Mouse (Mus musculus) left cerebral cortex, postnatal 14 days (tissue): ENCODE measurements around the gene Panx3. TPM values are rescaled to one million over a fixed set of nuclear protein-coding genes. Genes with fewer than 3 reads are reported as not detected.
A peak's percentile ranks its signal among the peaks of the same experiment; 100 is the strongest.

ENCODE experiments used
- DNase-seq, 2 experiments: peaks; one replicate each; pipeline ENCODE4 v3.0.0; 2021 to 2022; ENCODE audit warnings: low spot score in 2 of 2, mixed read lengths in 1 of 2
- intact Hi-C: fragments of 180-260 bp; cut with DNase I; formaldehyde crosslinking; loops from one replicate; pipeline ENCODE4 v1.15.1; 2025
- total RNA-seq, 2 experiments: library from RNA; stranded (reverse); gene quantifications; 2 replicates each; pipeline ENCODE4 v1.2.3; 2021

Gene Panx3
- total RNA-seq, 2 experiments from 2014 or later: not detected

DNA sequence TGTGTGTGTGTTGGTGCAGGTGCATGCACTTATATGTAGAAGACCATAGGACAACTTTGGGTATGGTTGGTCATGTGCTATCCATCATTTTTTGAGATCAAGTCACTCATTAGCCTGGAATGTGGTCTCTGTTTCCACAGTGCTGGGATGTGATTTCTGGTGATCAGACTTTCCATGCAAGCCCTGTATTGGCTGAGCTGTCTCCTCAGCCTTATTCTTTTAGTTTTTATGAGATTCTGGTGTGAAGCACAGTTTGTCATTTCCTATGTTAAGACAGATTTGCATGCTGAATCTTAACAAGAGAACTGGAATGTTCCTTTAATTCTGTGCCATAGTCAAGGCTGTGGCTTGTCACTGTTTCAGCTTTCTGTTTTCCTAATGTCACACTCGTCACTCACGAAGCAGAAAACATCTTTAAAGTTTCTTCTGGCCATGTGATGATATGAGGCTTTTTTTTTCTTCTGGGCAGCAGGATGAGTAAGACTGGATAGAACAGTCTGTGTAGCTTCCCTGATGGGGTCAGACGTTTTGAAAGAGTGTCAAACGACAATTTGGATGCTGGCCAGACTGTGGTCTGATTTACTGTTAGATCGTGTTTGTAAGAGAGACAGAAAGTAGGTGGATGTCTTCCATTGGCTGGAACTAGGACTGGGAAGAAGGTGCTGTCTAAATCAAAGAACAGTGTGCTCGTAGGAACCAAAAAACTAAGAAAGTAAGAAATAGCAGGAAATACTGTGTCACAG, 32.1 kb downstream of the Panx3 start:
- intact Hi-C loops: no loop called here
- DNase-seq: no peak

DNA sequence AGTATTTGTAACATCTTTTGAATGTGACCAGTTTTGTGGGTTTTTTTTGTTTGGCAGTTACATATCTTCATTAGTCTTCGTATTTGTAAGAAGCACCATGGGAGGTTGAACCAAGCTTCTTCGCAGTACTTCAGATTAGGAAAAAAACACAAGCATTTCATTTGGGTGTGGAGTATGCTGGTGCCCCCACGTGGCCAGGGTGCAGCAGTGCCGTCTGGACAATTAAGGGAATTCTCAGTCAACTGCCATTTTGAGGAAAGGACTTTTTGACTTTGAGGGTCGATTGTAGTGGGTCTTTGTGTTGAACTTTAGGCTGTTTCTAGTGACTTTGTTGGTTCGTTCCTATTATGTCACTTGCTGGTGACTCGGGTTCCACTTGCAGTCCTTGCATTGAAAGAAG, 32.7 kb downstream of the Panx3 start:
- peak; percentile 59 to 78 for DNase-seq
- intact Hi-C loops: no loop called here

DNA sequence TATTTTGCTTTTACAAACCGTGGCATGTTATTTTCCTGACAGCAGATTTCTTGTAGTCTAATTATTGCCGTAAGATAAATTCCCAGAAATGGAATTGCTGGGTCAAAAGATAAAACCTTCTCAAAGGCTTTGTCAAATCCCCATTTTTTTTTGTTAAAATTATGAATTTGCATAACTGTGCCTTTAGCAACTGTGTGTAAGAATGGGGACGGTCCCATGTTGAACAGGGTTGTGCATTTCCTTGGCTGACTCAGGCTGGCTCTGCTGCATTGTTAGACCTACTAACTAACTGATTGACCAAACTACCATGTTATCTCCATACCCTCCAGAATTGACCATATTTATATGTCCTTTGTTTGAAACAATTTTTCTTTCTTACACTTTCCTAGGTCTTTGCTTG, 34.8 kb downstream of the Panx3 start:
- intact Hi-C loops: no loop called here
- no peak for DNase-seq

DNA sequence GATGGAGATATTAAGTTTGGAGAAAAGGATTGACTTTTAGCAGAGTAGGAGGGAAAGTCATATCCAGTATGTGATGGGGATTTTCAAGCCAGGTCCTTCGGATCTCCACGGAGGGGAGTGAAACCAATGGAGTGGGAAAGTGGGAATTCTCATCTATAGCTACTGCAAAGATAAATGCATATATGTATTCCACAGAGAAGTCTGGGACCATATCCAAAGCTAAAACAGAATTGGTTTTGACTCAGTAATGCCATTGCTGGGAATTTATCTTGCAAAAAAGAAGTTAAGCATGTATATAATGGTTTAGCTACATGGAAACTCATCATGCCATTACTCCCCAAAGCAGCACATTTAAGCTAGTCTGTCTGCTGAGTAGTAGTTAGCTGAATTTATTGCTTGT, 36.7 kb downstream of the Panx3 start:
- DNase-seq: no peak
- intact Hi-C loops: no loop called here

DNA sequence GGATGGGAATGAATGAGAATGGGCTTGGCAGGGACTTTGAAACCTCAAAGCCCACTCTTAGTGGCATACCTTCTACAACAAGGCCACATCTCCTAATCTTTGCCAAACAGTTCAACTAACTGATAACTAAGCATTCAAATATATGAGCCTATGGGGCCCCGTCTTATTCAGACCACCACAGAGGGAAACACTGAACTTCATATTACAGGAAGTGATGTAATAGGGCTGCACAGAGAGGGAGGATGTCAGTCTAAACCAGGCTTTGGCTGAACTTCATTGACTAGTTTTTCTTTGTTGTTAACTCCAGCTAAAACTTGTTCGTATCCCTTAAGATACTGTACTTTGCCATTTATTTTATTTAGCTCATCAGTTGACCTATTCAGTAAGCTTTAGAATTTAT, 39.1 kb downstream of the Panx3 start:
- intact Hi-C loops: no loop called here

DNA sequence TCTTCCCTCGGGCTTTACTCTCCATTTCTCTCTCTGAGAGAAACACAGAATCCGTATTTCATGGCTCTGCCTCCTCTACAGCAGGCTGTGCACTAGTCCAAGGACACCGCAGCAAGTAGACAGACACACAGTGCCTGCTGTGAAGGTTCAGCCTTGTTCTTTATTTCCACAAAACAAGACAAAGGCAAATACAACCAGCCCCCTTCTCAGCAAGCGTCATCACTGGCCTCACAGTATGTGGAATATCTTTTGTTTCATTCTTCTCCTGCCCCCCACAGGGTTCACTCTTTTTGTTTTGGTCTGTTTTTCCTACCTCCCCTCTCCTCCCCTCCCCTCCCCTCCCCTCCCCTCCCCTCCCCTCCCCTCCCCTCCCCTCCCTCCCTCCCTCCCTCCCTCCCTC, 40.5 kb downstream of the Panx3 start:
- DNase-seq: no peak
- intact Hi-C loops: no loop called here

More for the DNA sequence above, 39.1 kb downstream of the Panx3 start:
- DNase-seq: no peak

DNA sequence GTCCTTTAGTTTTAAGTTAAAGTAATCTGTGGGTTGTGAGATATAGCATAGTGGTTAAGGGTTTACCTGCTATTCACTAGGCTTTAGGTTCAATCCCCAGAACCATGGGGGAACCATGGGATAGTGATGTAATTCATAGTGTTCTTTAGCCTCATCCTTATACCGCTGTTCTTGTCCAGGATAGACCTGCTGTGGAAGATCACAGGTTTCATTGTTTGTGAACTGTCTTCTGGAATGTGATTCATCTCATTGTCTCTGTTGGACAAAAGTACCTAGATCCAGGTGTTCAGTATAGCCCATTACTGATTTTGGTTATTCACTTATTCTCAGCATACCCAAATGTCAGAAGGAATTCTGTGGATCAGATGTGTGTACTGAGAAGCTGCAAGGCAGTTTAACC, 41.8 kb downstream of the Panx3 start:
- DNase-seq: no peak
- intact Hi-C loops: no loop called here

DNA sequence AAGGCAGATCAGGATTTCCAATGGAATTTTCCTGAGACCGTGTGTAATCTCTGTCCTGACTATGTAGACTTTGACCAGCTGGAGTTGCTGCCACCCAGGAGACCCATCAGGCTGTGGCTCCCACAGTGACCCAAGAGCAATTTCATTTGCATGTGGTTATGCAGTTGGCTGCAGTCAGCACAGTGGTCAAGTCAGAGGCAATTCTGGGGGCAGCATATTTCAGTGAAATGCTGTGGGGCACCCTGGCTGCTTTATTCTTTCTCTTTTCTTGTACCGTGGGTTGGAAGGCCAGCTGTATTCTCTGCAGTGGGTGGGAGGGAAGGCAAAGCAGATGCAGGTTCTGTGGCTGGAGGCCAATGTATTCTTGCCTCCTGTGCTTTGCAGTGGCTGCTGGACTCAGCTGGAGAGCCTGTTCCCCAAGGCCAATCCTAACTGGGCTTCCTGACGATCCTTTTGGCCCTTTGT, 42.9 kb downstream of the Panx3 start:
- intact Hi-C loops: no loop called here
- peak; percentile 44 to 76 for DNase-seq

DNA sequence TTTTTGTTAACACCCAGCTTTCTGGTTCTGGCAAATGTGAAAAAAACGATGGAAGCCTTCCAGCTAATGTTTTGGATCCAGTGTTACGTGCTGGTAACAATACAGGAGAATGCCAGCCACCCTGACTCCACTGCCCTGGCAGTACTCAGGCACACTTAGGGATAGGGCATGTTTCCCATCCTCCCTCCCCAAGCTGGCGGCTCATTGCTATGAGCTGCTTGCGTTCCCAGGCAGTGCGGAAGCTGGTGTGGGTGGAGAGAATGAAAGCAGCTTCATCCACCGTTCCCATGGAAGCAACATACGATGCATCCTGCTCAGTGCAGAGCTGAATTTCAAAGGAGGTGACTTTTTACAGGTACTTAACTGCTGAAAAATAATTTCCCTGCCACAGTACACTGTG, 43.4 kb downstream of the Panx3 start:
- intact Hi-C loops: no loop called here
- peak; percentile 82 to 93 for DNase-seq

DNA sequence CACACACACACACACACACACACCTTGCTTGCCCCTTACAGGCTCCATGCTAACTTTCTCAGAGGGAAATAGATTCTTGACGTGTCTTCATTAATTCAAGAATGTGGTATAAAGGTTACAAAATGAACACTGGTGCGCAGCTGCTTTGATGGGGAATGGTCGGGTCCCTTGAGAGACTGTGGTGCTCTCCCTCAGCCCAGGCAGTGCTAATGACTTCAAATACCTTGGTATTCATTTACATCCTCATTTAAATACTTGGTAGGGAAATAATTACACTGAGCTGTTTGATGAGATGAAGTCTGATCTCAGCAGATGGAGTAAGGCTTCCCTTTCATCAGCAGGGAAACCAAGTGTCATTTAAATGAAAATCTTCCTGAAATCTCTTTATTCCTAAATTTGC, 43.9 kb downstream of the Panx3 start:
- intact Hi-C loops: no loop called here
- DNase-seq: no peak

DNA sequence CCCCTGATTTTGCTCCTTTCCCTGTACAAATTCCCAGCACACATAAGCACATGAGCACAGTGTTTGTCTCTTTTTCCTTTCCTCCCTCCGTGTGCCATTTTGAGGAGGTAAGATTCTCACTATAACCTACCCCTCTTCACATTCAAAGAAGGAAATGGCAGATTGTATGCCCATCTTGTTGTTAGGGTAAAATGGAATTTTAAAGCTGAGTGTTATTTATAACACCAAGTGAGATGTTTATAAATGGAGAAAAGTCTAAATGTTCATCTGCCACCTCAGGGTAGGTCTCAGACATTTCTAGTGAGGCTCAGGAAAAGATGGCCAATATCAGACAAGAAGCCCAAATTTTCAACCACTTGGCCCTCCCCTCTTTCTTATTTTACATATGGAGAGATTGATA, 44.5 kb downstream of the Panx3 start:
- DNase-seq: no peak
- intact Hi-C loops: loop anchor here (5.0 kb wide), 1 partner anchor 192 kb away; the partner anchor contains the start of gene Robo3

DNA sequence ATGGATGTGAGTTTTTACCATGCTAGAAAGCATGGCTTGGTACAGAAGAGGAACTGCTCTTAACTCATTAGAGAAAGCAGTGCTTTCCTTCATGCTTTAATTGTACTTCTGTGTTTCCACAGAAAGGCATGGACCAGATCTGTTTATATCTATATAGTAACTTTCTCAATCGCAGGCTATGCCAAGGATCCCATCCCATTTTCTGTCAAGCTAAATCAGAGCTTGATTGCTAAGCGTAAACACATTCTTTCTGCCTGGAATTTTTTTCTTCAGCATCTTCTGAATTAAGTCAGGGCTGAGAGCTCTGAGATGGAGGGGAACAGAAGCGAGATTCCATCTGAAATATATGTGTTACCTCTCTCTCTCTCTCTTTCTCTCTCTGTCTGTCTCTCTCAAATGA, 45.1 kb downstream of the Panx3 start:
- DNase-seq: no peak
- intact Hi-C loops: loop anchor here (5.0 kb wide), 1 partner anchor 192 kb away; the partner anchor contains the start of gene Robo3

DNA sequence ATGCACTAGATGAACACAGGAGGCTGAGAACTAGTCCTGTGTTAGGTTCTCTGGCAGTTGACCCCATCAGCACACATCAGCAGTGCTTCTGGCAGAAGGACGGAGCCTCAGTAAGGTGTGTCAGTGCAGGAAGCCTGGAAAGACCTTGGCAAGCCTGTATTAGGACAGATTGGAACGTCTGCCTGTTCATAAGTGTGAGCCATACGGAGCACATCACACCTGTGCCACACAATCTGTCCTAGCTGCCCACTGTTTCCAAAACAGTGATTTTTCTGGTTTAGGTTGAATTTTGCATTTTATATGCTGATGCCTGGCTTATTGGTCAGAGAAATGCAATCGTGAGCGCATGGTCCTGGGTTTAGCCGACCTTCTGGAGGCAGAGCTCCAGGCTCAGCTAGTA, 47.7 kb downstream of the Panx3 start:
- intact Hi-C loops: loop anchor here (5.0 kb wide), 1 partner anchor 189 kb away; the partner anchor contains the start of gene Robo3
- no peak for DNase-seq

DNA sequence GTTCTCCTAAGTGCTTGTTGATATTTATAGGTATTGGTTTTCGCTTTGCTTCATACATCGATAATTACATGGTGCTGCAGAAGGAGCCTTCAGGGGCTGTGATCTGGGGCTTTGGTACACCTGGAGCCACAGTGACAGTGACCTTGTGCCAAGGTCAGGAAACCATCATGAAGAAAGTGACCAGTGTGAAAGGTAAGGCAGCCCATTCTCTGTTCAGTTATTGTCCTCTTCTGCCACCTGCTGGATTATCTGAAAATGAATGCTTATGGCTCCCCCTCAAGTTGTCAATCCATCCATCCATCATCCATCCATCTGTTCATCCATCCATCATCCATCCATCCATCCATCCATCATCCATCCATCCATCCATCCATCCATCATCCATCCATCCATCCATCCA, 52.3 kb downstream of the Panx3 start:
- intact Hi-C loops: no loop called here
- no peak for DNase-seq

DNA sequence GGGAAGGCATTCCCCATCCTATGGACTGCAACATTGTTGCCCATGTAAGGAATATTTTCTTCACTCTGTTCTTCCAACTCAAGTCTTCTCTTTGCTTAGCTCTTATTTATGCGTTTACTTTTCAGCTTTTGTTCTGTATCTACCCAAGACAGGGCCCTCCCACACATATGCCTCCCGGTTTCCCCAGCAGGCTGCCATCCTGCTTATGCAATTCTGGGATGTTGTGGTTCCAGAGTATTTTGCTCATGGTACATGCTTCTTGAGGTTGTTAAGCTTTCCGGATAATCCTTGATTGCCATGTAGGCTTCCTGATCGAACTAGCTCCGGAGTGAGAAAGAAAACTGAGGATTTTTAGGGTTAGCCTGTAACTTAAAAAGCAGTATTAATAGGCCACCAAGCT, 53.8 kb downstream of the Panx3 start:
- intact Hi-C loops: no loop called here
- DNase-seq: no peak

DNA sequence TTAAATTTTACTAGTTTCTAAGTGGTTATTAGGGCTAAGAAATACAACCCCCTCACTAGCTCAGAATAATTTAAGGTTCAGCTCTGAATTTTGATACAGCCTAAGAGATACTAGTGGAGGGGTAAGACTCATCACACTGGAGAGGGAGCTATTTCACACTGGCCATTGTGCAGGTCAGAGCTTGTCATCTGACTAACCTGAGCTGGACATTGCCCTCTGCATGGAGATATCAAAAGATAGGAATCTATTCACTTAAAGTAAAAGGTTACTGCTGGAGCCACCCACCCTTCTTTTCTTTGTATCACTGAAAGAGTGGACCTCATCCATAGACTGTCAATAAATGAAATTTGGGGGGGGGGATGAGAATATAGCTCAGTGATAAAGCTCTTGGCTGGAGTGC, 54.7 kb downstream of the Panx3 start:
- intact Hi-C loops: no loop called here
- no peak for DNase-seq

DNA sequence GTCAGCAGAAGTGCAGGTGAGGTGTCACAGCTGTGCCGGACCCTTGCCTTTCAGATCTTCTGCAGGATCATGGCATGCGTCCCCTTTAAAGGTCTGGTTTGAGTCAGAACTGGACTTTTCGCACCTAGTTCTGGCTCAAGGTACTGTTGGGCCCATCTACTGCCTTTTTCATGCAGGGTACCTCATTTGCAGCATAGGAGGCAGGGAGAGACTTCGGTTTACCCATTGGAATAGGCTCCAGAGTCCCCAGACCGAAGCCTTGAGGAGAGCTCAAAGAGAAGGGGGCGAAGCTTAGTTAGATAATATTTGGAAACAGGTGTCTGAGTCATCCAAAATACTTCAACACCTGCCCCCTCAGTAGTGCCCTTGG, 55.1 kb downstream of the Panx3 start:
- intact Hi-C loops: loop anchor here (2.0 kb wide), 2 partner anchors 61 to 153 kb away; partner anchors contain the start of gene Nrgn
- no peak for DNase-seq

DNA sequence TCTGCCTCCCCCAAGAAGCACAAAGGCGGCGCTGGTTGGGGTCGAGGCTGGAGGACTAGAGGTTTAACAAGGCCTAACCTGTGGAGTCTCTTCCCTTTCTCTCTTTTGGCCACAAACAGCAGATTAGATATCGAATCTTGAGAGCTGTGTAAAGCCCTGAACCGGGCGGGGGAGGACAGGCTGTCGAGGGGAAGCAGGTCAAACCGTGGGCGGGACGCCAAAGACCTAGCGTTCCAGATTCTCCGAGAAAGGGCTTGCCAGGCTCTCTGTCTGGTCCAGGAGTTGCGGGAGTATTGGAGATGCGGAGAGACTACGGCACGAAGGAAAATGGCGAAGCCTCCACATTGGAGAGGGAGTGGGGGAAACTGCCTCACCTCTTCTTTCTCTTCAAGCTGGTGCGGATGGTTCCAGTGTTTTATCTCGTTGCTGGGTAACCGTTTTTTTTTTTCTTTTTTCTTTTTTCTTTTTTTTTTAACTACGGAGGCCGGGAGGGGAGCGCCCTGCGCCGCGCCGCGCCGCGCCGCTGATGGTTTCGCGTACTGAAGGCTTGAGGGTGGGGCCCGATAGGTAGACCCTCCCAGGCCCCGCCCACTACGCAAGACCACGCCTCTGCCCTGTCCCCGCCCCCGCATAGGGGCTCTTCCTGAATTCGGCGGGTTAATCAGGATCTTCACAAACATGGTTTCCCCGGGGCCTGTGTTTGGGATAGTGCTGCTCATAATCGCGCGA, 55.7 kb downstream of the Panx3 start, which contains the start of gene Spa17:
Spa17 (minus strand) TSS at position 541 of the 729 bp plus-strand sequence.
- intact Hi-C loops: loop anchor here (2.0 kb wide), 2 partner anchors 61 to 153 kb away; partner anchors contain the start of gene Nrgn
- DNase-seq: peak; percentile 84 to 89
